Mouse (Mus musculus) neural tube, embryonic 11.5 days (tissue): ENCODE results near the gene Serinc3. TPM values are rescaled to one million over a fixed set of nuclear protein-coding genes. Genes with fewer than 3 reads are reported as not detected.

Source experiments
- ATAC-seq: fragments of 200-750 bp; cut with Nextera tagmentation; 2 replicates; pipeline ENCODE4 v1.8.0; 2017; ENCODE audit warnings: moderate number of reproducible peaks, mild to moderate bottlenecking, moderate TSS enrichment, moderate library complexity; ENCODE audit not compliant: insufficient read depth, low FRiP score, low TSS enrichment
- DNase-seq: peaks from one replicate; pipeline ENCODE4 v3.0.0-alpha.2; 2015; ENCODE audit warnings: low spot score
- H3K27ac ChIP-seq: fragments of 300-500 bp; sonication (generic); 2 replicates; pipeline ENCODE4 v1.5.1; 2014; ENCODE audit warnings: low read depth, mild to moderate bottlenecking, low read length
- H3K27me3 ChIP-seq: fragments of 300-500 bp; sonication (generic); 2 replicates; pipeline ENCODE4 v1.6.1; 2014; ENCODE audit warnings: mild to moderate bottlenecking, low read length, mixed read lengths; ENCODE audit not compliant: control insufficient read depth, insufficient read depth
- H3K36me3 ChIP-seq: fragments of 300-500 bp; sonication (generic); 2 replicates; pipeline ENCODE4 v1.6.1; 2014; ENCODE audit warnings: mild to moderate bottlenecking, low read length, moderate library complexity, mixed read lengths; ENCODE audit not compliant: control insufficient read depth, insufficient read depth
- H3K4me1 ChIP-seq: fragments of 300-500 bp; sonication (generic); 2 replicates; pipeline ENCODE4 v1.6.1; 2014; ENCODE audit warnings: low read length, mixed read lengths; ENCODE audit not compliant: control insufficient read depth, insufficient read depth
- H3K4me2 ChIP-seq: fragments of 300-500 bp; sonication (generic); 2 replicates; pipeline ENCODE4 v1.6.1; 2014; ENCODE audit warnings: low read depth, mild to moderate bottlenecking, moderate library complexity
- H3K4me3 ChIP-seq: fragments of 300-500 bp; sonication (generic); 2 replicates; pipeline ENCODE4 v1.5.1; 2014; ENCODE audit warnings: low read depth, low read length
- H3K9ac ChIP-seq: fragments of 300-500 bp; sonication (generic); 2 replicates; pipeline ENCODE4 v1.6.1; 2014; ENCODE audit warnings: mild to moderate bottlenecking, low read length
- H3K9me3 ChIP-seq: fragments of 300-500 bp; sonication (generic); 2 replicates; pipeline ENCODE4 v1.6.1; 2016; ENCODE audit warnings: low read length; ENCODE audit not compliant: control insufficient read depth
- WGBS: fragments of 180-500 bp; shearing (Covaris S2); extraction: QIAGEN DNeasy Blood & Tissue Kit; methylation state at CpG from one replicate; pipeline ENCODE4 v1.1.7; 2014; 5-methylcytosine and 5-hydroxymethylcytosine counted together
- polyA plus RNA-seq: library from polyadenylated mRNA; unstranded; fragments of >200 nt; fragmentation: Nextera tagmentation; extraction: Ambion mirVana; gene quantifications from 2 replicates; pipeline ENCODE4 v1.2.1, GENCODE M21; 2014

The Serinc3 gene
- polyA plus RNA-seq, 1 experiment from 2014 or later = 33.3 TPM

DNA sequence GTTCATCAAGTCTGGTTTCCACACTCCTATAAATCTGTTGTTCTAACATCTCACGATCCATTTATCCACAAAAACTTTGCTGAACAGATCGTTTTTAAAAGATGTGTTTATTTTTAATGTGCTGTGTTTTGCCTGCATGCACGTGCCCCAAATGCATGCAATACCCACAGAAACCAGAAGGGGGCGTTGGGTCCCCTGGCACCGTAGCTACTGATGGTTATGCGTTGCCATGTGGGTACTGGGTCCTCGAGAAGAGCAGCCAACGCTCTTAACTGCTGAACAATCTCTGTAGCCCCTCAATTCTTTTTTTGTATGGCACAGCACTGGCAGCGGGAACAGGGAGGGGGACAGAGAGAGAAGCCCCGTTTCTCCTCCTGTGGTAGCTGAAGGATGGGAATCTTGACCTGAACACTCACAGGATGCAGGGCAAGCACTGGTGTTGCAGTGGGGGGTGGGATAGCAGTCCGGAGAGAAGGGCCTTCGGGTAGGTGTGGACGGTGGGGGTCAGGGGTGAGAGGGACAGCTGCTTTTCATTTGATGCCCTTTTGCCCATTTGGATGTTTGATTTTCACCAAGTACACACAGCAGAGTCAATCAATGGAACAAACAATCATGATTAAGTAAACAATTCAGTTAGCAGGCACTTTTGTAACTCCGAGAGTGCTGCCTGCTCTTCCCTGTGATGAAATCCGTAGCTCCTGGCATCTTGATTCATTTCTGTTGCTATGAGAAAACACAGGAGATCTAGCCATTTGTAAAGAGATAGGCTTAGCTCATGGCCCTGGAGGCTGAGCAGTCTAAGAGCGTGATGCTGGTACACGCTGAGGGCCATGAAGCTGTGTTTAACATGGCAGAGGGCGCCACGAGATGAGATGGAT lies 58.3 kb downstream of the Serinc3 start:
- WGBS = 54% methylated on average over 19 of the region's 19 CpGs
- Histone ChIP-seq H3K4me1 (no peaks in the 10 kb centered on the region), H3K27ac (no peak overlapping the region), H3K9ac (no peak overlapping the region), H3K4me3 (no peak overlapping the region), H3K9me3 (no peaks in the 10 kb centered on the region), H3K36me3 (no peaks in the 10 kb centered on the region), H3K27me3 (no peaks in the 10 kb centered on the region), H3K4me2 (no peak overlapping the region)
- DNase-seq = peak; percentile 62
- no peak for ATAC-seq

DNA sequence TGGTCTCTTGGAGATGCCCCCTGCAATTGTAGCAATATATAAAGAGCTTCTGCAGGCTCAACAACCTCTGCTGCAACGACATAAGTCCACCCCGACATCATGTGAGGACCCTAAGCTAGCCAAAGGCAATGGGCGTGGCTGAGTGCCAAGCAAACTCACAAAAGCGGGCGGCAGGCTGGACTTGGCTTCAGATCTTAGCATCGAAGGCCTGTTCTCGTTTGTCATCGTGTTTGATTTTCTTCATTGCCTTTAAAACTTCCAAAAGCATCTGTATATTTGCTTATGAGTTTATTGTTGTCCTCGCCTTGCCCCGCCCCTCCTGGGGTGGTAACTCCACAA lies 60.9 kb downstream of the Serinc3 start:
- no peaks in the 10 kb centered on the region for H3K27me3 ChIP-seq
- H3K4me2 ChIP-seq = no peak overlapping the region
- ATAC-seq = no peak
- H3K9me3 ChIP-seq = no peaks in the 10 kb centered on the region
- no peak overlapping the region for H3K9ac ChIP-seq
- DNase-seq = no peak
- H3K36me3 ChIP-seq = no peaks in the 10 kb centered on the region
- no peak overlapping the region for H3K4me3 ChIP-seq
- no peaks in the 10 kb centered on the region for H3K4me1 ChIP-seq
- 85% methylated on average over 10 of the region's 10 CpGs for WGBS
- no peak overlapping the region for H3K27ac ChIP-seq

- WGBS = 97% methylated on average over 10 of the region's 10 CpGs
These were observed 61.5 kb downstream of the Serinc3 start for GRCm38 (mm10) chr2:163583226-163584087.

GRCm38 (mm10) chr2:163580069-163580945 lies 64.6 kb downstream of the Serinc3 start:
- no peak overlapping the region for H3K4me2 ChIP-seq
- no peak overlapping the region for H3K27ac ChIP-seq
- no peaks in the 10 kb centered on the region for H3K36me3 ChIP-seq
- H3K9ac ChIP-seq = no peak overlapping the region
- 83% methylated on average over 13 of the region's 13 CpGs for WGBS
- no peak for ATAC-seq
- no peaks in the 10 kb centered on the region for H3K9me3 ChIP-seq
- H3K4me1 ChIP-seq = no peaks in the 10 kb centered on the region
- no peak for DNase-seq
- no peaks in the 10 kb centered on the region for H3K27me3 ChIP-seq
- no peak overlapping the region for H3K4me3 ChIP-seq

More at GRCm38 (mm10) chr2:163583226-163584087, 61.5 kb downstream of the Serinc3 start:
- Histone ChIP-seq H3K4me2 (no peak overlapping the region), H3K36me3 (no peaks in the 10 kb centered on the region), H3K9ac (no peak overlapping the region), H3K27ac (no peak overlapping the region), H3K4me3 (no peak overlapping the region), H3K4me1 (no peaks in the 10 kb centered on the region), H3K9me3 (no peaks in the 10 kb centered on the region), H3K27me3 (no peaks in the 10 kb centered on the region)
- DNase-seq (no peak), ATAC-seq (no peak)

DNA sequence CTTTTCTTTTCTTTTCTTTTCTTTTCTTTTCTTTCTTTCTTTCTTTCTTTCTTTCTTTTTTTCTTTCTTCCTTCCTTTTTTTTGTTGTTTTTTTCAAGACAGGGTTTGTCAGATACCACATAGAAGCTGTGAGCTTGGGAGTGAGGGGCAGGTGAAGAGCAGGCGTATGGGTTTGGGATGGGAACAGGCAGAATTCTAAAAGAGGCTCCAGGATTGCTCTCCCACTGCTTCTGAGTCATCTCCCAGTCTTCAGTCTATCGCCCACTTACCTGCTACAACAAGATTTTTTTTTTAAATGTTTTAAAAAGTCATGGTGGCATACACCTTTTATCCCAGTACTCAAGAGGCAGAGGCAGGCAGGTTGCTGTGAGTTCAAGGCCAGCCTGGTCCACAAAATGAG lies 66.9 kb downstream of the Serinc3 start:
- no peaks in the 10 kb centered on the region for H3K27me3 ChIP-seq
- DNase-seq (no peak), ATAC-seq (no peak)
- no peaks in the 10 kb centered on the region for H3K9me3 ChIP-seq
- no peak overlapping the region for H3K27ac ChIP-seq
- H3K36me3 ChIP-seq = no peaks in the 10 kb centered on the region
- no peak overlapping the region for H3K4me3 ChIP-seq
- WGBS = 88% methylated on average over 2 of the region's 2 CpGs
- no peak overlapping the region for H3K4me2 ChIP-seq
- no peak overlapping the region for H3K9ac ChIP-seq
- no peaks in the 10 kb centered on the region for H3K4me1 ChIP-seq

DNA sequence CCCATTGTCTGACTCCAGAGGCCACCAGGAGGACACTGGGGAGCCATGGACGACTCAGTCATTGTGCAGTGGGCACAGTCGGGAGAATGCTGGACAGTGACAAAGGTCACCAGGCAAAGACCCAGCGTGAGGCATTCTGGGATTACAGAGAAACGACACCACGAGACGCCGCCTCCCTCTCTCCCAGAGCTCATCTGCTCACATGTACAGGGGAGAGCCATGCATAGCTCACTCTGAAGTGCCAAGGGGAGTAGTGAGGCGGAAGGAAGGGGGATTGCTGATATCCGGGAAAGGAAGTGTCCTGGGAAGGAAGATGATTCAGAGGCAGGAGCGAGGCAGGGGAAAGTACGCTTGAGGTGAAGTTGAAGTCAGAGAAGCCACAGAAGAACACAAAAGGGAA lies 69.7 kb downstream of the Serinc3 start:
- Histone ChIP-seq H3K36me3 (no peaks in the 10 kb centered on the region), H3K9ac (no peak overlapping the region), H3K4me2 (no peak overlapping the region), H3K4me3 (no peak overlapping the region), H3K27me3 (no peaks in the 10 kb centered on the region), H3K9me3 (no peaks in the 10 kb centered on the region), H3K4me1 (no peaks in the 10 kb centered on the region), H3K27ac (no peak overlapping the region)
- ATAC-seq (no peak), DNase-seq (no peak)
- WGBS = 59% methylated on average over 11 of the region's 11 CpGs

DNA sequence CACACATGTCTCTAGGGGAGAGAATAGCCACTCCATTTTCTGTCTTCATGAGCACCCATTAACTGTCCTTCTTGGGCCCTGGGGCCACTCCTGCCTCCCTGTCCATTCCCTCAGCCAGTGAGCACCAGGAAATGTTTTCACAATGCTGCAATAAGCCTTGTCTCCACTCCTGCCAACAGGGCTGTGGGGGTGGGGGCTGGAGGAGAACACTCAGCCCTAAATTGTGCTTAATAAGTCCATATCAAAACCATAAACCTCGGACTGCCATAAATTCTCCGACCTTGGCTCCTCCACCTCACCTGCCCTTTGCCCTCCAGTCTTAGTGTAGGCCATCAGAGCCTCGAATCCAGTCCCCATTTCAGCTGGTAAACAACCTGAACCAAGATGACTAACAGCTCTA lies 70.6 kb downstream of the Serinc3 start:
- Histone ChIP-seq H3K36me3 (no peaks in the 10 kb centered on the region), H3K27me3 (no peaks in the 10 kb centered on the region), H3K9ac (no peak overlapping the region), H3K27ac (no peak overlapping the region), H3K9me3 (no peaks in the 10 kb centered on the region), H3K4me2 (no peak overlapping the region), H3K4me1 (no peaks in the 10 kb centered on the region), H3K4me3 (no peak overlapping the region)
- DNase-seq (no peak), ATAC-seq (no peak)
- 79% methylated on average over 3 of the region's 3 CpGs for WGBS
